Mouse (Mus musculus) neural tube, embryonic 10.5 days (tissue): ENCODE results near the gene Ntn1.

Experiments used
- DNase-seq: peaks from one replicate; pipeline ENCODE4 v3.0.0-alpha.2; 2017; ENCODE audit warnings: low spot score; ENCODE audit errors: extremely low spot score

Ntn1 gene

DNA sequence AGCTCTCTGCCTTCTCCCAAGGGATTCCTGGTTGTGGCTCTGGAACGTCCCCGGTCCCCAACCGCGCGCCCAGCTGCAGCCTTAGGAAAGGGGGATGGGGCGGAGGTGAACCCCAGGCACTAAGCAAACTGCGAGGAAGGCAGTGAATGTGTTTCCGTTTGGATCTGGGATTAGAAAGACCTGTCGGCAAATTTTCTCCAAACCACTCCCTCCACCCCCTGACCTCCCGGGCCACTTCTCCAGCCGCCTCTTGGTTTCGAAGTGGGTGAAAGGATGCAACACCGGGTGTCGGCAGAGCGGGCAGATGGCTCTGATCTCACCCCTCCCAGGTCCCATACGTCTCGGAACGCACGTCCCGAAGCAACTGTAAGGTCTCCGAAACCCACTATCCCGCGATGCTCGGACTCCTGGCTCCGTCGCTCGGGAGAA lies 16.0 kb downstream of the Ntn1 start:
- peak; percentile 63 for DNase-seq

DNA sequence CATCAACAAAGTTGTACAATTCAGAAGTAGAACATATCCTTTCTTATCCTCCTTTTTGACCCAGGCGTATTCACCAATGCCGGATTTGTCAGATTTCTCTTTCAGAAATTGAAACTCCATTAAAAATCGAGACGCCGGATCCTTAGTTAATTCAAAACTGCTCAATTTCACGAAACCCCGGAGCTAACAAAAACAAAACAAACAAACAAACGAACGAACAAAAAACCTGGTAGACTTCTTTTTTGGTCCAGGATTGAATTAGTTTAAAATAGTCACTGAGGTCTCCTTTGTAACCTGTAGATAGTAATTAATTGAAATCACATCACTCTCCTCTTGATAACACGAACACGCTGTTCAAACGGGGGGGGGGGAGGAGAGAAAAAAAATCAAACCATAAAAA lies 16.5 kb downstream of the Ntn1 start:
- no peak for DNase-seq

DNA sequence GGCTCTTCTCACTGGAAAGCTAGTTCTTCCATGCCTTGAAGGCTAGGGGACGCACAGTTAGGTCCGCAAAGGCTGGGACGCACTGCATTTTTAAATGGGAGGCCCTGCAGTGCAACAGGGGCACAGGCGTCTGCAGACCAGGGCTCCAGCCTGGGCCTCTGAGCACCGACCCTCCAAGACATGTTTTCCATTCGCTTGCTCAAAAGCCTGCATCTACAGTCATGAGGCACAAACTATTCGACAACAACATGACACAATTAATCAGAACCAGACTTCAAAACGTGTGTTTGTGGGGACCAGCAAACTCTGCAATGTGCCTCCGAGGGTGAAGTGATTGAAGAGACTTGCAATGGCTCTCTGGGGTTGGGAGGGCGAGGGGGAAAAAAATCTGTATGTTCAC lies 17.1 kb downstream of the Ntn1 start:
- DNase-seq, result peak; percentile 62

DNA sequence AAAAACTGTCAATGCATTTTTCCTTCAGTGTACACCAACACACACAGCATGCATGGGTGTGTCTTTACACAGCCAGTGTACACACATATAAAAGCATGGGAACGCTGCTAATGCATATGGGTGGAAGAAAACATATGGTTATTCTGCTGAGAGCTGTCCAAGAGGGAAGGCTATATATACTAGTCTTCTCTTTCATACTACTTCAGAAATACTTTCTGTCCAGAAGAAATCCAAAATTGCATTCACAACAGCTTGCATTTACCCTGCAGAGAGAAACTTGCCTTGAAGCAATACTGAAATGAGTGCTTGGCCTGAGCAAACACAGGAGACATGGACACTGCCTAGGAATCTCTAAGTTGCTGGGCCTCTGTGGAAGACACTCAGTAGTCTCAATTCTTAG lies 18.8 kb downstream of the Ntn1 start:
- DNase-seq, result no peak

DNA sequence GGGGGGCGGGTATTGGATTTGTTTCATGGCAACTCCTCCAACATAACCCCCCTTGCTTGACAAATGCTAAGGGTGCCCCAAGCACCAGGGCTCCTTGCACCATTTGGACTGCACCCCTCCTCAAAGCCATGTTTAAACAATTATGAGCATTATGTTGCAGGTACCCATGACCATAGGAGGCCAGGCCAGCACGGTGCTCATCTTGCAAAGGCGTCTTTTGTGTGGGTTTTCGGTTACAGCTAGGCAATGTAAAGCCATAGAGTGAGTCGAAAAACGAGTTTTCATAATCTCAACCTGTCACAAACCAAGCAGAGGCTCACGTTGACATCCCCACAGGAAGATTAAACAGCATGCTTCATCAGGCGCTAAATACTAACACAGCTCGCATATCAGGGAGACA lies 19.3 kb downstream of the Ntn1 start:
- no peak for DNase-seq

DNA sequence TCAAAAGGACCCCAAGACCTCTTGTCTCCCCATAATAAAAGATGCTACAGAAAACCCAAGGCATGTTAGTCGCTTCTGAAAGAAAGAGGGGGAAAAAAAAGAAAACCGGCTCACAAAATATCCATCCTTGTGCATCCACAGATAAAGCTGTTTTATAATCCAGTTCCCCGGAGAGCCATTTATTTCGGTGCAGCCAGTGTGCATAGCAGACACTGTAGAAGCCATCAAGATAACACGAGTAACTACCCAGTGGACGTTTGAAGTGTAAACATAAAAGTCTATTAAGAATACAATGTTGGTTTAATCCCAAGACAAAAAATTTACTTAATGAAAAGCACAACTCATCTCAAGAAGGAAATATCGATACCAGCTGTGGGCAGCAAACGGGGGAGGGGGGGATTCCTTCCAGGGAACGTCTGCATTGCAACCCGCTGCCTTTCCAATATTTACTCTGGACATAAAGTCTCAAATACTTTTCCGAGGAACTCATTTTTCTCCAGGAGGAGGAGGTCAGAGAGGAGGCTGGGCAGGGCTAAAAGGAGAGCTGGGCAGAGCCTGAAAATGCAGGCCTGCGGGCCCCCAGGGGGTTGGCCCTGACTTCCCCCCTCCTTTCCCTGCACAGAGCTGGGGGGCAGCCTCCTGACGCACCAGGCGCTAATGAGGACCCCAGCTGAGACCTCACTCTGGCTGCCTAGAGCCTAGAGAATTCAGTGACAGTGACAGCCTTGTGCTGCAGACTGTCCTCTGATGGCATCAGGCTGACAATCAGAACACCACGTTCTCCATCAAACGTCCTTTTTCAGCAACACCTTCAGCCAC lies 21.5 kb downstream of the Ntn1 start:
- peak; percentile 42 for DNase-seq

DNA sequence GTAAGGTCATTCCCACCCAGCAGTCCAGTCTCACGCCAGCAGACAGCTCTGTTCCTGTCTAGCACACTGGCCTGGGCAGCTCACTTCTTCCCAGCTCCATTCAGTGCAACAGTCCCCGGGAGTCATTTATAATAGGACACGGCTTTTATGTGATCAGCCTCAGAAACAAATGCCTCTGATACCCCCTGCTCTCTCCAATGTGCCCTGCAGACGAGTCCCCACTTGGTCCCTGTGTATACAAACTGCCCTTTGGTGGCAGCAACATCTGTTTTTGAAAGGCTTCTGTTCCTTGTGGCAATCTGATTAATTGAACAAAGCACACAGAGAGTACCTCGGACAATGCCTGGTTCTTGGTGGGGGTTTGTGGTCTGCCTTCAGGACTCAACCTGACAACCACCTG lies 22.2 kb downstream of the Ntn1 start:
- DNase-seq, result peak; percentile 49

DNA sequence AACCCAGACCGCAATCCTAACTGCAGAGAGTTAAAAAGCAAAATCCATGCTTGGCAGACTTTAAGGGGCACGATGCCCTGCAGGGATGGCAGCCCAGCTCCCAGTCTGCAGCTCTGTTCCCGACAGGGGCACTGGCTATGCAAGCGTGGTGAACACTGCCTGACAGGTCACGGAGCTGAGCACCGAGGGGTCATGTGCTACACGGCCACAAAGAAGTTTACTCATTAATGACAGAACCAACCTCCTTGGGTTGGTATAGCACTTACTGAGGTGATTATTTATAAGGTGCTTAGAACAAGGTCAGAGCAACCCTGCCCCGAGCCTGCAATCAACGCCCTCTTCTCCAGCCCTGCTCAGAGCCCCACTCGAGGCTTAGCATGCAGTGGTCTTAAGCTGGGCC lies 27.5 kb downstream of the Ntn1 start:
- no peak for DNase-seq

DNA sequence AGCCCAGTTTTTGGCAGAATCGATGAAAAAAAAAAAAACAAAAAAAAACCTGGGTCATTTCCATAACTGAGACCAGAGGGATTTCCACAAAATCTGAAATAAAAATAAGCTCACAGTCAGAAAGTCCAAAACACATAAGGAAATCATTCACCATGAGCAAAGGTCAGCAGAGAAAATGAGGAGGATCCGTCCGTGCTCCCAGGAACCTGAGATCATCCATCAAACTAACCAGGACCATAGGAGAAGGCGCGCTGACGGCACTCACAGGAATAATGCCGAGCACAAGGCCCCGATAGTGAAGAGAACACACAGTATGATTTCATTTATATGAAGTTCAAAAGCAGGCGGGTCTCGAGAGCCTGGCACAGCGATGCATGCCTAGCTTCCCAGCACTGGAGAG lies 29.0 kb downstream of the Ntn1 start:
- DNase-seq, result no peak

DNA sequence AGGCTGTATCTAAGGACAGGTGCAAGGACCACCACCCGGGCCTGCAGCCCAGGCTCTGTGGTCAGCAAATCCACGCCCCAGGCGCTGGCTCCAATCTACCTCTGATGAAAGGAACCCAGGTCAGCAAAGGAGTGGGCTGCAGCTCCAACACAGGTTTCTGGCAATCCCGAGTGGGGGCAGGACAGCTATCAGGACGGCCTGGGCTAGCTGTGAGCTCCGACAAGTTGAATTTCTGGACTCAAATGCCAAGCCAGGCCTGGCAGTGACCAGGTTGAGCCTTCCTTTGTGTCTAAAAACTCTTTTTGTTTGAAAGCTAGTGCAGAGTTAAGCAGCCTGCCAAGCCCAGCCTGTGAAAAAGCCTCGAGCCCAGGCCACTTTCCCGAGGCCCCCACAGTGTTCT lies 43.7 kb downstream of the Ntn1 start:
- no peak for DNase-seq

DNA sequence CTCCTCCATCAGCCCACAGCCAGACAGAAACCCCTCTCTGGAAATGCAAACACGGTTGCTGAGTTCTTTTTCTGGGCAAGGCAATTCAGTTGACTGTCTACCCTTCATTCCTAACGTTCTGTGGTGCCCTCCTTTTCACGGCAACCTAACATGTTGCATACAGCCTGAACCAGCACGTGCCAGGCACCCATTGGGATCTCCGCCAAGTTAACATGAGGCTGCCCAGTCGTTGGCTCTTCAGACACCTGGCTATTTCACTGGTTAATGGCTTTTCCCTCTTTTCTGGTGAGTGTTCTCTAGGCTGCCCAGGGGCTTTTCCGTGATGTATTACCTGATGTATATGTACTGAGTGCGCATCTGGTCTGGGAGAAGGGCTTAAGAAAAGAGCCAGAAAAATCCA lies 45.1 kb downstream of the Ntn1 start:
- no peak for DNase-seq

DNA sequence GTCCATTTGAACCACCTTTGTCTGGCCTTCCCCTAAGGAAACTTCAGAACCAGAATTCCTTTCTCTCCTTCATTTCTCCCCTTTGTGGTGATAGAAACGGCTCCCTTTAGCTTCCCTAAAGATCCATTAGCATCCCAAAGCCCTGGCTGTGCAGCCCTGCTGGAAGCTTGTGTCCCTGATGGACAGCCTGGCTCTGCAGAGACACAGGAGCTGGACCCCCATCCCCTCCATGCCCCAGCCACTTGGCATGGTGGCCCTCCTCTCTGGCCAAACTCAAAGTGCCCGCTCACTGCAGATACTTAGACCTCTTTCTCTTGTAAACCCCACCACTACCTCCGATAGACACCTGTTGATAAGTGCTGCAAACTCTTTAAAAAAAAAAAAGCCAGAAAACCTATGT lies 45.8 kb downstream of the Ntn1 start:
- DNase-seq, result no peak

DNA sequence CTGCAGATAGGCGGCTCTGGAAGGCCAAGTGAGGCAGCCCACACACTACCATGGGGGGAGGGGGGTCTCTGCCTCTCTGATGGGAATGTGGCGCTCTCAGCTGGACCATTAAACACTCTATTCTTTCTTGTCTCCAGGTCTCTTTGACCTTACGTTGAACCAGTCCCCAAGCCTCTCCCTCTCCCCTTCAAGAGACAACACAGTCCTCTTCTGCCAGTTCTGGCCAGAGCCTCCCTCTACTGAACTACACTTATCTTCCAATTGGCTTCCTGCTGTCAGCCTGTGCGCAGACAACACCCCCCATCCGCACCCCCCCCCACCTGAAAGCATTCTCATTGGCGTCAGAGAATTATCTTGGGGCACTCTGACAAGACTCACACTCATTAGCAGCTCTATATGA lies 48.4 kb downstream of the Ntn1 start:
- DNase-seq, result no peak

DNA sequence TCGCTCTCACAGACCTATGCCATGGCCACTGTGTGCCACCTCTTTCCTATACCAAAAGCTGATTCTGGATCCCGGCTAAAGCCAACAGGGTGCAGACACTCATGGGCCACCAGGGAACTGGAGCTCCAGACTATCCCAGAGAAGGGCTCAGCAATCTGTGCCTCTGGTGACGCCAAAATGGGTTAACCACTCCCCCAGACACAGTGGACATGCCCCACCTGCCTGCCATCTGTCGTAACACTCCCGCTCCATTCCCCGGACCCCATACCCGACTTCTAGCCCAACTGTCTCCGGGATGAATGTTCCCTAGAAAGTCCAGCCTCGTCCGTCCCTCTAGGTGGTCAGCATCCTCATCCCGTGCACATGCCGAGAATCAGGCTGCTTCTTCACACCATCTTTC lies 51.8 kb downstream of the Ntn1 start:
- no peak for DNase-seq

DNA sequence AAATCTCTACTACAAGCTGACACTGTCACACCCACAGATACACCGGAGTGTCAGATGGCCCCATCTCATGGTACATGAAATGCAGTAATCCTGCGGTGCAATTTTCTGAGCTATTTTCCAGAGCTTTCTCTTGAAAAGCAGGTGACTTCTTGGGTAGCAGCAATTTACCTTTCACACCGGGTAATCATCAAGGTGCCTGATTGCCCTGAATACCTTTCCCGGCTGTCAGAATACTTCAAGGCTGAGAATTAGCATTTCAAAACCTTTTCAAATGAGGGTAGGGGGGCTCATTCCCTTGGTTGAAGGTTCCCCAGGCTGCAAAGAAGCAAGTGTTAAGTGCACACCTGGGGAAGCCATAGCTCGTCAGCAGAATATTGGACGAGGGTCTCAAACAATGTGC lies 52.5 kb downstream of the Ntn1 start:
- no peak for DNase-seq

DNA sequence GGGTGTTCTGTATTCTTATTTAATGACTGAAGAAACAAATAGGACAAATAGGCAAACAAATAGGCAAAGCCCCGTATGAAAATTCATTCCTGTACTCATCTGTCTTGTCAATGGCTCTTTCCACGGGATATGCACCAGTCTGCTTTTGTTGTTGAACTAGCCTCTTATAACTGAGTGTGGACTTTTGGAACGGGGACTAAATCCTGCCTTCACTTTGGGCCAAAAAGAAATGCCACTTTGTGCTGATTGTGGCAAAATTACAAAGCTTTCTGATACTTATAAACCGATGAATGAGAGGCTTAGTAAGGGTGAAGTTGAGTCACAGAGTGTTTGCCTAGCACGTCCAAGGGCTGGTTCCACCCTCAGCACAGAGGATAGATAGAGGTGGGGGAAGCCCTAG lies 53.1 kb downstream of the Ntn1 start:
- no peak for DNase-seq

DNA sequence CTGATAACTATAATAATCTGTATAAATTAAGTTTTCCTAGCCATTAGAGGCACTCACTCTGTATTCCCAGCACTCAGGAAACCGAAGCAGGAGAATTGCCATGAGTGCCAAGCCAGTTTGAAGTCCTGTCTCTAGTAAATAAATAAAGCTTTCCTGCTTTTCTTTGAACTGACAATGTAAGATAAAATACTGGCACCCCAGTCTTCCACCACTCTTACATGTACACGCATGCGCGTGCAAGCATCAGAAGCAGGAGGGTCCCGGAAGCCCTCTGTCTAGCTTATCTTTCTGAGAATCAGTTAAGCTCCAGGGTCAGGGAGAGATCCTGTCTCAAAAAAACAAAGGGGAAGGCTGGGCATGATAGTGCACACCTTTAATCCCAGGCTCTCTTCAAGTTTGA lies 54.5 kb downstream of the Ntn1 start:
- DNase-seq, result no peak

DNA sequence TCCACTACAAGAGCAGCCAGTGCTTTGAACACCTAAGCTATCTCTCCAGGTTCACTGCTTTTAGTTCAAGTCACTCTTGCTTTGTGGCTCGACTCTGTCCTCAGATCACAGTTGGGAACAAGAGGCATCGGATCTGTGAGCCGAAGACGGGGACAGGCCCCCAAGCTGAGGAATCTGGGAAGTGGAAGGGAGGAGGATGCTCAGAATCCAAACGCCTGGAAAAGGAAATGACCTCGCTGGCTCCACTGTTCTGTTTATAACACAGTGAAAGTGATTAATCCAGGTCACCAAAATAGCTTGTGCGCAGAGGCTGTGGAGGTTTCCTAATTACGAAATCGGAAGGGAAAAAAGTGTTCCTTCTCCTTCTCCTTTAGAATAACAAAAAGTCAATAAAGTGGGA lies 56.4 kb downstream of the Ntn1 start:
- no peak for DNase-seq

DNA sequence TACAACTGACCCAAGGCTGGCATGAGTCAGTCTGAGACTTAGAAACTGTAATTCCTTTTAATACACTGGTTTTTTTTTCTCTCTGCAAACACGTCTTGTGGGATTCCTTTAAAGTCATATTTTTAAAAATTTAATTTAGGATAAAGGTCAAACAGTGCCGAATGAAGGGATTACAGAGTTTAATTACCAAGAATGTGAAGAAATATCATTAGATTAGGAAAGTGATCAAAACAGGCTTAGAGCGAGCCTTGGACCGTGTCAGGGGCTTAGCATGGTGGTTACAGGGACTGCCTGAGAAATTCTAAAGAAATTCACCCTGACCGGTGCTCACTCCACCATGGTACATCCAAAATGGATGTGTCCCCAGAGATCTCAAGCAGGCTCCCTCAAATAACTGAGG lies 57.9 kb downstream of the Ntn1 start:
- DNase-seq, result no peak

DNA sequence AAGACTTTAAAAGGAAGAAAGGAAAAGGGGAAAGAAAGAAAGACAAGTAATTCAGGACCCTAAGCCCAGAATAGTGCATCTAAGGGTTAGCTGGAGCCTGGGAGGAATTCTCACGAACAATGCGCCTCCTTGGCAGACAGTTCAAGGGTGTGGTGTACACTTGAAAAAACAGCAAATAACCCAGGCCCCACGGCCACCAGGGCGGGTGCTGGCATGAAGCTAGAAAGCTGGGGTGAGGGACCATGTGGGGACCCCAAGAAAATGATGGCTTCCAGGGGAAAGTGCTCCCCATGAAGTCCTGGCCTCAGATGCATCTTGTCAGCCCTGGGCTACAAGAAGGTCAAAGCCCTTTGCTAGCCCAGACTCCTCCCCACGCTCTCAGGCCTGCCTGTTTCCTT lies 58.6 kb downstream of the Ntn1 start:
- no peak for DNase-seq

DNA sequence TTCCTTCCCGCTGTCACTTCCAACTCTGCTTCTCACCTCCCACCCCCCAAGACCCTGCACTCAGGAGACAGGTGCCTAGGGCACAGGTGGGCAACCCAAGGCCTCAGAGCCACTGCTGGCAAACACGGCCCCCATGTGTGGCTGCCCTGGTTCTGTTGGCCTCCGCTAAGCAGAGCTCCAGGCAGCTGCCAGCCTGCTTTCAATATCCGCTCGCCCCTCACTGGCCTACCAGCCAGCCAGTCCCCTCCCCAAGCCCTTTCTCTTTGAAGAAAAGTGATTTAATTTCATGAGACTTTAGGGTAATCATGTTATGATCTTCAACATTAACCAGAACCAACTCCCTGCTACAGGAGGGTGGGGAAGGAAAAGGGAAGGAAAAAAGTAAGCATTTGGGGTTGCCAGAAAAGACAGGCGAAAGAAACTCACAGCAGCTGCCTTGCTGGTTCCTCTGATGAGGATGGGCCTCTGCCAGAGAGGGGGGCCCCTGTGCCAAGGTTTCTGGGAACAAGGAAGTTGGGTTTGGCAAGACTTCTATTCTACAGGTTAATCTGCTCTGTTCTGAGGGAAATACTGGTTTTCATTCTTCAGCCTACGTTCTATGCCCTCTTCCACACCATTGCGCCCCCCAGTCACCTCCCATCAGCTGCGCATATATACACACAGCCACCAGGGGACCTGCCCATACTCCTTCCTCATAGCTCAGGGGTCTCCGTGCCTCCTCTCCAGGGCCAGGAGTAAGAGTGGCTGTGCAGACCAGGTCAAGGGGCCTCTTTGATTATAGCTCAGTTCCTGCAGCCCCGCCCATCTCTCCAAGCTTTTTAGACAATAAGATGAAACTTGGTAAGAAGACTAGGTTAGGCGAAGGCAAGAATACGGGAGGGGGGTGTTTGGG lies 59.3 kb downstream of the Ntn1 start:
- no peak for DNase-seq

DNA sequence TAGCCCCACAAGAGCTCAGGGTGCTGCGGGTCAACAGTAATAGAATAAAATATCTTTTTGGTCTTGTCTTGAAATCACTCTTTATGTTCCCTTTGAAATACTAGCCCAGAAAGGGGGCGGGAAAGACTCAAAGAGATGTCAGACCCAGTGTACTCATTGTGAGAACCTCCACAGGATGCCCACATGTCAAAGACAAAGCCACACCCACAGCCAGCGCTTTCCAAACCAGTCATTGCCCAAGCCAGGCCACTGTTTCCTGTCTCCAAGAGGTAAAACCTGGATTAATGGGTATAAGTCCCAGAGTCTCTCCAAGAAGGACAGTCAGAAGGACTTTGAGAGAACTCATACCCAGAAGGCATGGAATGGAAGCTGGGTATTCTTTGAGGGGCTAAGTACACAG lies 60.3 kb downstream of the Ntn1 start:
- no peak for DNase-seq

DNA sequence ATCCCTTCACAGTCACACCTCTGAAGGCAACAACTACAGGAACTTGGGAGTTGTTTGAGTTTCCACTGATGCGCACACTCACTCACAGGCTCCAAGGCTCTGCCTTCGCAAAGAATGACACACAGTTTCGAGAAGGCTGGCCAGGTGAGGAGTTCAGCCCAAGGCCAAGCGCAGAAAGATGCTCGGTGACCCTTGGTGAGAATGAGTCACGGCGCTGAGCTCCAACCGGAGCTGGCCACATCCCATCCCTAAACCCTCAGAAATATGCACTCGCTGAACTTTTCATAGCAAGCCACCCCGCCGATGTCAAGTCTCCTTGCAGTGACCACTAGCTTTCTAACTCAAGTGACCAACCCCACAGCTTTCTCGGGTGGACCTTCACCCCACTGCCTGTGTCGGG lies 60.8 kb downstream of the Ntn1 start:
- DNase-seq, result no peak
